Mouse (Mus musculus): ENCODE results near the gene Txndc8. TPM values are rescaled to one million over a fixed set of nuclear protein-coding genes. Genes with fewer than 3 reads are reported as not detected.

Txndc8 gene
- polyA plus RNA-seq, 1 experiment from 2014 or later = not detected

DNA sequence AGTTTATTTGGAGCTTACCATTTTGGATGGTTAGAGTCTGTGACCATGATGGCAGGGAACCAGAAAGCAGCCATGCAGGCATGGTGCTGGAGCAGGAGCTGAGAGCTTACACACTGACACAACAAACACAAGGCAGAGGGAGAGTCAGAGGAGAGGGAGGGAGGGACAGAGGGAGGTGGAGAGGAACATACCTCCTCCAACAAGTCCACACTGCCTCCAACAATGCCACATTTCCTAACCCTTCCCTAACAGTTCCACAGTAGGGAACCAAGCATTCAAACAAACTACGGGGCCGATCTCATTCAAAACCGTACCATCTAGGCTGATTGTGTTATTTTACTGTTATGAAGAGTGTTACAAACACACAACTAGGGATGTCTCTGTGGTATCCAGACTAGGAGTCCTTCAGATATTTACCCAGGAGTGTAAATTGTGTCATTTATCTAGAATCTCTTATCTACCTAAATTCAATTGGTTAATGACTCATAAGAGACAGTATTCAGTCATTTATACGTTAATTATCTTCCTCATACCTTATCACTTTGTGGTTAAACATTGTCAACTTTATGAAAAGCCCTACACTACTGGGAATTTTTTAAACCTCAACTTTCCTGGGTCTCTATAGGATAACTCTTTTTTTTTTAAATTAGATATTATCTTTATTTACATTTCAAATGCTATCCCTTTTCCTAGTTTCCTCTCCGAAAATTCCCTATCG lies 34.4 kb downstream of the Txndc8 start:
- Histone ChIP-seq H3K4me3 (no peak overlapping the region), H3K4me2 (no peak overlapping the region), H3K27ac (replicated peaks) (no peak overlapping the region), H3K27me3 (no peaks in the 10 kb centered on the region), H3K36me3 (no peaks in the 10 kb centered on the region), H3K4me1 (replicated peaks) (no peaks in the 10 kb centered on the region), H3K9me3 (no peaks in the 10 kb centered on the region), H3K9ac (no peak overlapping the region)
- WGBS = 88% methylated on average over 6 of the region's 6 CpGs
- no peak for ATAC-seq (ENCODE audit: low FRiP score, low read depth)

DNA sequence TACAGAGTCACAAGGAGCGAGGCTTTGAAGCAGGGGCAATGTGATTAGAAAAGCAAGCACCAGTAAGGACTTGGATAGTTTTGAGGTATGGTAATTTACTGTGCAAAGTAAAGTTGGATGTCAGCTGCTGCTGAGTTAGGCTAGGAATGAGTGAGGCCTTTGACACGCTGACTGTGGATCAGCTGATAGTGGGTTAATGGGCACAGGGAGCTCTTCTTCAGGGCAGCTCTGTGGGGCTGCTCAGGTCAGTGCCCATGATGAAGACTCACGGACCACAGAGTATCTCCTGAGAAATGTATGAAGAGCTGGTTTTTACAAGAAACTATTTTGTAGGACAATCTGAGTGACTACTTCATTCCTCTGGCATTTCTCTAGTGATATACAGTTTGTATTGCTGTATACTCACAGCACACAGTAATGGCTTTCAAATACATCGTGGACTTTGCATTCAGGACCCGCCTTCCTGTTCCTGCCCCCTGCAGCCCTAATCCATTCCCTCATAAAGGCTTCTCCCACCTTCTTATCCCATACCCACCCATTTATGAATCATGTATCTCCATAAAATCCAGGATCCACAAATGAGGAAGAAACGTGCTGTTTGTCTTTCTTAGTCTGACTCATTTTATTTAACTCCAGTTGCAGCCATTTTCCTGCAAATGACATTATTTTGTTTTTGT lies 35.2 kb downstream of the Txndc8 start:
- H3K4me3 ChIP-seq = no peak overlapping the region
- H3K27me3 ChIP-seq = no peaks in the 10 kb centered on the region
- H3K4me1 ChIP-seq (replicated peaks) = no peaks in the 10 kb centered on the region
- no peaks in the 10 kb centered on the region for H3K36me3 ChIP-seq
- H3K9ac ChIP-seq = no peak overlapping the region
- 88% methylated on average over 6 of the region's 6 CpGs for WGBS
- no peak overlapping the region for H3K4me2 ChIP-seq
- H3K9me3 ChIP-seq = no peaks in the 10 kb centered on the region
- no peak overlapping the region for H3K27ac ChIP-seq (replicated peaks)
- ATAC-seq (ENCODE audit: low FRiP score, low read depth) = no peak

DNA sequence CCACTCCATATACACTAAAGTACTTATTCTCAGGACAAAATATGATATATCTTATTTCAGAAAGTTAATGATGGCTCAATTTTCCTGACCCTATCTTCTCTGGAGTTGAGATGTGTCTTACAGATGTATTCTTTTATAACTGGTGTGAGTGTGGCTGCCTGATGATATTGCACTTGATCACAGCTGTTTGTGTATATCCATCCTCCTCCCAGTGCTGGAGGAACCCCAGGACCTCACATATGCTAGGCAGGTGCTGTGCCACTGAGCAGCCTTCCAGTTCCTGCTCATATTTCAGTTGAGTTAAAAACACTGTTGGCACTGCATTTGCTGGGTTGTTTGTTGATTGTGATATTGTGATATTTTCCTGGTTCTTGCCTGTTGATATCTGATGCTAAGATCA lies 38.6 kb downstream of the Txndc8 start:
- H3K9ac ChIP-seq = no peak overlapping the region
- H3K27me3 ChIP-seq = no peaks in the 10 kb centered on the region
- no peak overlapping the region for H3K4me2 ChIP-seq
- no peak overlapping the region for H3K4me3 ChIP-seq
- no peak for ATAC-seq (ENCODE audit: low FRiP score, low read depth)
- H3K9me3 ChIP-seq = no peaks in the 10 kb centered on the region
- no peaks in the 10 kb centered on the region for H3K4me1 ChIP-seq (replicated peaks)
- no peaks in the 10 kb centered on the region for H3K36me3 ChIP-seq
- H3K27ac ChIP-seq (replicated peaks) = no peak overlapping the region

DNA sequence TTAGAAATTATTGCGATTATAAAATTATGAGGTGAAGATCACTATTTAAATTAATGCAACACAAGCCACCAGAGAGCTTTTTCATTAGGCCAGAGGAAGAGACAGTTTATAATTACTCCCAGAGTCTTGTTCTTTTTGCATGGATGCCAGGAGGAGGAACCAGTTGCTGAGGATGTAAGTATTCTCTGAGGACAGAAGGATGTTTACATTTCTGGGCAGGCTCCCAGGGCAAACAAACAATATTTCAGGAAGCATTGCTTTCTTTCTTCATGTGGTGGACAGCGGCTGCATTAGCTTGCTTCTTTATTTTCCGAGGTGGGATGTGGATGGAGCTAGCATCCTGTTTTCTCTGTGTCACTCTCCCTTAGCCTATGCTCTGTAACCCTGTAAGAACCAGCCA lies 41.7 kb downstream of the Txndc8 start:
- ATAC-seq (ENCODE audit: low FRiP score, low read depth) = no peak
- Histone ChIP-seq H3K9me3 (no peaks in the 10 kb centered on the region), H3K27ac (replicated peaks) (no peak overlapping the region), H3K4me1 (replicated peaks) (no peaks in the 10 kb centered on the region), H3K9ac (no peak overlapping the region), H3K36me3 (no peaks in the 10 kb centered on the region), H3K4me3 (no peak overlapping the region), H3K27me3 (no peaks in the 10 kb centered on the region), H3K4me2 (no peak overlapping the region)
- 75% methylated on average over 3 of the region's 3 CpGs for WGBS

DNA sequence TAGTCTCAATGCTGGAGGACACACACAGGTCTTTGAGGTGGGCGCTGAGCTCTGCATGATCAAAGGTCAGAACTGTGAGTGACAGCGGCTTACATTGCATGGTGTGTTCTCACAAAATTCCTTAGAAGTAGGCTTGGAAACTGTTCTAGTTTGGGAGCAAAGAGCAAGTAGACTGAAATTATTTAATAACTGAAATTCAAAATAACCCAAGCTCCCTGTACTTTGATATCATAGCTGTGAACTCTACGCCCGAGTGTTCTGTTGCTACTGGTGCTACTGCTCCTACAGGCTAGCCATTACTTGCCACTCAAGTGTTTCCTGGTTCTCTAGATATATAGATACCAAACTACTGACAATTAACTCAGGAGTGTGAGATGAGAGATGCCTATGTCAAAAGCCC lies 43.4 kb downstream of the Txndc8 start:
- WGBS = 95% methylated on average over 4 of the region's 4 CpGs
- no peaks in the 10 kb centered on the region for H3K4me1 ChIP-seq (replicated peaks)
- no peaks in the 10 kb centered on the region for H3K27me3 ChIP-seq
- no peak overlapping the region for H3K9ac ChIP-seq
- no peaks in the 10 kb centered on the region for H3K36me3 ChIP-seq
- no peak overlapping the region for H3K4me2 ChIP-seq
- H3K4me3 ChIP-seq = no peak overlapping the region
- H3K27ac ChIP-seq (replicated peaks) = no peak overlapping the region
- ATAC-seq (ENCODE audit: low FRiP score, low read depth) = no peak
- no peaks in the 10 kb centered on the region for H3K9me3 ChIP-seq

DNA sequence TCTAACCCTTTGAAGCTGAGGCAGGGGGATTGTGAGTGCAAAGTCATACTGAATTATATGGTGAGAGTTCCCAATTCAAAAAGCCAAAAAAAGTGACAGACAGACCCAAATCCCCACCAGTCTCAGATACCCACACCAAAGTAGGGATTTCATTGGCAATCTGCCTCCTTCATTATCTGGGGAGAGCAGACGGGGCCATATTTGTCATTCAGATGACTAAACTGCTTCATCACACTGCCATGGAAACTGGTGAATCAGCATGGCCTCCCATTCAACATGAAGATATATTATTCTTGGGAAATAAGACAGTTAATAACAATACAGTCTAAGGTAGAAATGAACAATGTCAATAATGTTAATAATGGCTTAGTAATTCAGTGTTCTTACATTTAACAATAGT lies 44.8 kb downstream of the Txndc8 start:
- Histone ChIP-seq H3K27ac (replicated peaks) (no peak overlapping the region), H3K27me3 (no peaks in the 10 kb centered on the region), H3K4me2 (no peak overlapping the region), H3K4me3 (no peak overlapping the region), H3K36me3 (no peaks in the 10 kb centered on the region), H3K9ac (no peak overlapping the region), H3K9me3 (no peaks in the 10 kb centered on the region), H3K4me1 (replicated peaks) (no peaks in the 10 kb centered on the region)
- WGBS = 9% methylated on average over 1 of the region's 1 CpGs
- ATAC-seq (ENCODE audit: low FRiP score, low read depth) = no peak

DNA sequence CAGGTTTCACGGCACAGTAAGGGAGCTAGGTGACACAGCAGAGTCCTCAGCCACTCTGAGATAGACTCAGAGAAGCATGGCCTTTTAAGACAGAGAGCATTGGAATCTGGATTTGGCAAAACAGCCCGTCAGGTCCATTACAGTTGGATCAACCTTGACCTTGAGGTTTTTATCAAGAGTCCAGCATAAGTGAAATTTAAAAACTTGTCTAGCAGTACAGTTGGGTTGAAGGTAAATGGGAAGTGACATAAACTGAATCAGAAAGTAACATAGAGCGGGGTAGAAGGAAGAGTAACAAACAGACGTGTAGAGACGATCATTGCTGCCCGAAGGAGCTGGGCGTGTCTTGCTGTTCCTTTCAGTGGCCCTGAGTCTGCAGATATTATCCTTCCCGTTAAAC lies 49.9 kb downstream of the Txndc8 start:
- ATAC-seq (ENCODE audit: low FRiP score, low read depth) = no peak
- Histone ChIP-seq H3K4me1 (replicated peaks) (peaks cover 24% of the 10 kb centered on the region), H3K9ac (no peak overlapping the region), H3K27me3 (no peaks in the 10 kb centered on the region), H3K4me3 (no peak overlapping the region), H3K36me3 (no peaks in the 10 kb centered on the region), H3K9me3 (no peaks in the 10 kb centered on the region), H3K27ac (replicated peaks) (no peak overlapping the region), H3K4me2 (no peak overlapping the region)
- 89% methylated on average over 8 of the region's 8 CpGs for WGBS

DNA sequence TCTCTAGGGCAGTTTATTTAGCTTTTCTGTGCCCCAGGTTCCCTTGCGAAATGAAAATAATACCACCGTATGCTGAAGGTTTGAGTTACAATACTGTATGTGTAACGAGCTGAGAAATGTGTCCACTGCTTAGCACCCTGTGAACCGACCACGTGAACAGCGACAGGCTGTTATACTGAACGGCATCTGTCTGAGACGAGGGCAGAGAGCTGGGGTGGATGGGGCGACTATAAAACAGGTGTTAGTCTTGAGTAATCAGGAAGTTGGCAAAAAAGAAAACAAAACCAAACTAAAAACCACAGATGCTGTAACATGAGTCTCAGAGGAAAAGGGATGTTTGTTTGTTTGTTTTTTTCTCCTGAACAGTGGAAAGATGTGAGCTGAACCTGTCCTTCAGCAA lies 50.8 kb downstream of the Txndc8 start:
- no peaks in the 10 kb centered on the region for H3K27me3 ChIP-seq
- H3K4me2 ChIP-seq = no peak overlapping the region
- ATAC-seq (ENCODE audit: low FRiP score, low read depth) = no peak
- H3K9ac ChIP-seq = no peak overlapping the region
- no peak overlapping the region for H3K4me3 ChIP-seq
- WGBS = 82% methylated on average over 9 of the region's 9 CpGs
- H3K27ac ChIP-seq (replicated peaks) = no peak overlapping the region
- H3K36me3 ChIP-seq = no peaks in the 10 kb centered on the region
- peaks cover 32% of the 10 kb centered on the region for H3K4me1 ChIP-seq (replicated peaks)
- H3K9me3 ChIP-seq = no peaks in the 10 kb centered on the region

DNA sequence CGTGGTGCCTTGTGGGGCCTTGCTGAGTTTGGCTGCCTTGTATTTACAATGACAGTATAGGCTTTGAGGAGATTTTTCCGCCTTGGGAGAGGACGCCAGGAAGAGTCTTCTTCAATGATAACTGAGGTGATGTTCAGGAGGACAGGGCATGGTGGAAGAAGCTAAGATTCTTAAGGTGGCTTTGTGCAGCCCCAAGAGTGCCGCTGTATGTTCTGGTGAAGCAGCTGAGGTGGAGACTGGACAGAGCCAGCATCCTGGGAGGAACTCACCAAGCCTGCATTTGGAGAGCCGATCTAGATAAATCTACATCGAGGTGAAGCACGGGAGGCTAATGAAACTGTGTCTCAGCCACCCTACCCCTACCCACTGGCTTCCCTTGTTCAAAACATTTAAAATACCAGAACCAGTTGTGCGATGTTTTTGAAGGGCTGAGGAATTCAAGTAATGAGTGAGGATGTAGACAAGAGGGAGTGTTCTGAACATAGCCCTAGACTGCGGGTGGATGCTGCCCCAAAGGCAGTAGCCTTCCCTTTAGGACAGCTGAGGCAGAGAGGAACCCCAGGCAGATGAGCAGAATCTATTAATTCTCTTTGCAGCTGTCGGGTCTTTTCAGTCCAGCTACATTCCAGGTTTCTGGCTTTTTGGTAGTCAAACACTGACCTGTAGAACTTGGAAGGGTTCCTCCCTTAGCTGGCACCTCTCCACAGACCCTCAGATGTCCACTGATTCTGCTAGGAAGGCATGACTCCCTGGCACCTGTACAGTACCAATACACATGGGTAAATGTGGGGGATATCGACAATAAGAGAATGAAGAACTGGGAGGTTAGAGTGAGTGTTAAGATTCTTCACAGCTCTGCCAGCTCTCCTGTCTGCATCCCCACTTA lies 51.5 kb downstream of the Txndc8 start:
- peaks cover 32% of the 10 kb centered on the region for H3K4me1 ChIP-seq (replicated peaks)
- peak overlapping the region; percentile 63 for H3K4me3 ChIP-seq
- no peak for ATAC-seq (ENCODE audit: low FRiP score, low read depth)
- WGBS = 46% methylated on average over 11 of the region's 11 CpGs
- no peaks in the 10 kb centered on the region for H3K9me3 ChIP-seq
- peak overlapping the region; percentile 83; the same call in 1 of the 2 replicates for H3K9ac ChIP-seq
- H3K36me3 ChIP-seq = no peaks in the 10 kb centered on the region
- H3K4me2 ChIP-seq = peak overlapping the region; percentile 89
- H3K27ac ChIP-seq (replicated peaks) = peak overlapping the region; percentile 83
- no peaks in the 10 kb centered on the region for H3K27me3 ChIP-seq

DNA sequence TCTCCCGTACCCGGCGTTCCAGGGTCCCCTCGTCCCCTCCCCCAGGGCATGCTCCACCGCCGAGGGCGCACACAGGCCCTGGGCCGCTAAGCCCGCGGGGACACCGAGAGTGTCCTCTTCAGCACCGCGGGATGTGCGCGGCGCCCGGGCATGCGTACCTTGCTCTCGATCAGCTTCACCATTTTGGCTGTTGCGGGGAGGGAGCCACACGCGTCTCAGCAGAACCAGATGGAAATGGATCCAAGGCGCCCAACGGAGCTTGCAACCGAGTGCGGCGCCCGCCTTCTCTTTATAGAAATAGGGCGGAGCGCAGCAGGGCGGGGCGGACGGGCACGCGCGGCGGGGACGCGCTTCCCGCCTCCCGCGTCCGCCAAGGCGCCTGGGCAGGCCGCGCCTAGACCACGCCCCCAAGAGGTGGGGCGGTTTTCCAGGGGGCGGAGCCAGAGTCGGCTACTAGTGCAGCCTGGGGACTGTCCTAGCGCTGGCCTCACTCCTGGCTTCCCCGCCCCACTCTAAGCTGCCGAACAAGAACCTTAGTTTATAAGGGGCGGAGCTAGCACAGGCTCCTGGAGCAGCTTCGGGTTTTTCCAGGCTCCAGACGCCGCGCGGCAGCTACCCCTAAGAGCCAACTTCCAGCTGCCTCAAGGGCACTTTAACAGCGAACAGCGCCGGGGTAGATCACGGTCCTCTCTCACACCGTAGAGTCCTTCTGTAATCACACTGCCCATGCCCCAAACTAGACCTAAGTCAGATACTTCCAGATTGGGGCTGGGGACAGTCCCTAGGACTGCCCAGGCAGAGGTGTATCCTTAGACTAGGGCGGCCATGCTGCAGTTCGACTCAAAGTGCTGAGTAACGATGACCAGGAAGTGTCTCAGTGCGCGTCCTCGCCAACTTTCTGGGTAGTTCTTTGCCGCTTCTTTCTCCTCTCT lies 52.6 kb downstream of the Txndc8 start, which contains the start of gene Txn1:
Gene Txn1 (minus strand): TSS at position 383 of the 932 bp plus-strand sequence.
- Histone ChIP-seq H3K4me3 (peak within 1 kb of the TSS; percentile 63), H3K9ac (peak within 1 kb of the TSS; percentile 83), H3K4me1 (replicated peaks) (peaks cover 32% of the 10 kb centered on the region), H3K27me3 (no peaks in the 10 kb centered on the region), H3K27ac (replicated peaks) (peak within 1 kb of the TSS; percentile 83), H3K4me2 (peak within 1 kb of the TSS; percentile 89), H3K36me3 (peaks cover 7% of the 10 kb centered on the region), H3K9me3 (no peaks in the 10 kb centered on the region)
- peak; percentile 96 for ATAC-seq (ENCODE audit: low FRiP score, low read depth)
- WGBS = under 1% methylated on average over 68 of the region's 71 CpGs

DNA sequence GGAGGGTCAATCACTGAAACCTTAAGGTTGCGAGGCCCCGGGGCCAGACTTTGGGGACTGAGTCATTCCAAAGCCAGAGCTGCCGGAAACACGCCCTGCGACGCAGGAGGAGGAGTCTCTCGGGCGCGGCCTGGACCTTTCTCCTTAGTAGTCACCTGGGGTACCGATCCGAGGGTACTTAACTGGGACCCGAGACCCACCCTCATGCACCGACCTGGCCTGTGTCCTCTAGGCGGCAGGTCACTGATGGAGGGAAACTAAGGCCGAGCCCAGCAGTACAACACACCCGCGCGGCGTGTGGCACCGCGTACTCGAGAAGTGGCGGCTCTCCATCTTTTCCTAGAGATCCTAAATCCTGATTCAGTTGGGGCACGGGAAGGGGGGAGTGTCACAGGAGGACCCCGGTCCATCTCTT lies 53.4 kb downstream of the Txndc8 start:
- peaks cover 15% of the 10 kb centered on the region for H3K36me3 ChIP-seq
- peaks cover 32% of the 10 kb centered on the region for H3K4me1 ChIP-seq (replicated peaks)
- H3K4me2 ChIP-seq = peak overlapping the region; percentile 89
- ATAC-seq (ENCODE audit: low FRiP score, low read depth) = peak; percentile 32
- H3K9me3 ChIP-seq = no peaks in the 10 kb centered on the region
- H3K9ac ChIP-seq = peak overlapping the region; percentile 83
- H3K27me3 ChIP-seq = no peaks in the 10 kb centered on the region
- peak overlapping the region; percentile 63 for H3K4me3 ChIP-seq
- H3K27ac ChIP-seq (replicated peaks) = peak overlapping the region; percentile 83
- WGBS = under 1% methylated on average over 25 of the region's 25 CpGs

Data from hindbrain, embryonic 15.5 days (tissue).